Mouse (Mus musculus): ENCODE data around the gene Gjc2.

DNA sequence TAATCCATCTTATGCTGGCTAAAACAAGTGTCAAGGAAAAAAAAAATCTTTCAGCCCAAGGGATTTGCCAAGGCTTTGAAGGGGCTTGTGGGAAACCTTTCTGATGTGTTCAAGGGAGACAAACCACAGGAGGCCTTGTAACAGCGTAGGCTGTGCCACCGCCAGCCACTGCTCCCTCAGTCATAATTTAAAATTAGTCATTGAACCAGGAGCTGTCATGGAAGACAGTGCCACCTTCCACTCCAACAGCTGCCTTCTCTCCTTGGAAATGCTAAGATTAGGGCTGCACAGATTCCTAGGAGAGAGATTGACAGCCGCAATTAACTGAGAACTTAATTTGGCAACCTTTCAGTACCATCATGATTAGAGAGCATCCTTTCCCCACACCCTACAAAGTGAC, 33.7 kb downstream of the Gjc2 start:
- TF ChIP-seq POLR2A (IDR thresholded peaks at IDR 0.05; ENCODE audit: insufficient read depth, low read depth, low read length) (no peak), CTCF (IDR thresholded peaks at IDR 0.05) (no peak)

All from heart, adult 2 months (tissue).